Mouse (Mus musculus): Measurements from ENCODE around the gene Gm49711. TPM values are rescaled to one million over a fixed set of nuclear protein-coding genes. Genes with fewer than 3 reads are reported as not detected.

Gm49711 gene
- polyA plus RNA-seq, 1 experiment from 2014 or later = 0.32 TPM

- H3K4me2 ChIP-seq (replicated peaks; ENCODE audit: low read depth, low read length) = no peak overlapping the region
- 93% methylated on average over 1 of the region's 1 CpGs for WGBS
- ATAC-seq (ENCODE audit: low FRiP score, low TSS enrichment) = no peak
- no peaks in the 10 kb centered on the region for H3K27me3 ChIP-seq (ENCODE audit: control insufficient read depth, insufficient read depth, low read length)
- no peaks in the 10 kb centered on the region for H3K4me1 ChIP-seq (ENCODE audit: control insufficient read depth, insufficient read depth, low read length)
- H3K4me3 ChIP-seq (ENCODE audit: low read length) = no peak overlapping the region
- H3K9ac ChIP-seq (ENCODE audit: low read depth, low read length) = no peak overlapping the region
- no peaks in the 10 kb centered on the region for H3K9me3 ChIP-seq (ENCODE audit: control insufficient read depth, low read length)
- no peak overlapping the region for H3K27ac ChIP-seq (ENCODE audit: low read depth, low read length)
- no peaks in the 10 kb centered on the region for H3K36me3 ChIP-seq (ENCODE audit: control insufficient read depth, insufficient read depth, low read length)
Measured at GRCm38 (mm10) chr16:92176052-92176451, 117.9 kb downstream of the Gm49711 start.

GRCm38 (mm10) chr16:92177718-92178117, 119.6 kb downstream of the Gm49711 start:
- no peaks in the 10 kb centered on the region for H3K9me3 ChIP-seq (ENCODE audit: control insufficient read depth, low read length)
- 96% methylated on average over 1 of the region's 1 CpGs for WGBS
- ATAC-seq (ENCODE audit: low FRiP score, low TSS enrichment) = no peak
- H3K27ac ChIP-seq (ENCODE audit: low read depth, low read length) = no peak overlapping the region
- H3K36me3 ChIP-seq (ENCODE audit: control insufficient read depth, insufficient read depth, low read length) = no peaks in the 10 kb centered on the region
- H3K4me3 ChIP-seq (ENCODE audit: low read length) = no peak overlapping the region
- H3K27me3 ChIP-seq (ENCODE audit: control insufficient read depth, insufficient read depth, low read length) = no peaks in the 10 kb centered on the region
- H3K9ac ChIP-seq (ENCODE audit: low read depth, low read length) = no peak overlapping the region
- H3K4me1 ChIP-seq (ENCODE audit: control insufficient read depth, insufficient read depth, low read length) = no peaks in the 10 kb centered on the region
- no peak overlapping the region for H3K4me2 ChIP-seq (replicated peaks; ENCODE audit: low read depth, low read length)

GRCm38 (mm10) chr16:92179306-92179705, 121.2 kb downstream of the Gm49711 start:
- H3K27me3 ChIP-seq (ENCODE audit: control insufficient read depth, insufficient read depth, low read length) = no peaks in the 10 kb centered on the region
- no peak overlapping the region for H3K27ac ChIP-seq (ENCODE audit: low read depth, low read length)
- ATAC-seq (ENCODE audit: low FRiP score, low TSS enrichment) = no peak
- WGBS = 59% methylated on average over 8 of the region's 8 CpGs
- H3K4me3 ChIP-seq (ENCODE audit: low read length) = no peak overlapping the region
- H3K36me3 ChIP-seq (ENCODE audit: control insufficient read depth, insufficient read depth, low read length) = no peaks in the 10 kb centered on the region
- H3K9ac ChIP-seq (ENCODE audit: low read depth, low read length) = no peak overlapping the region
- H3K4me2 ChIP-seq (replicated peaks; ENCODE audit: low read depth, low read length) = no peak overlapping the region
- no peaks in the 10 kb centered on the region; the same call in 1 of the 2 replicates for H3K4me1 ChIP-seq (ENCODE audit: control insufficient read depth, insufficient read depth, low read length)
- H3K9me3 ChIP-seq (ENCODE audit: control insufficient read depth, low read length) = no peaks in the 10 kb centered on the region

- no peak overlapping the region for H3K4me3 ChIP-seq (ENCODE audit: low read length)
- H3K9ac ChIP-seq (ENCODE audit: low read depth, low read length) = no peak overlapping the region
- H3K4me2 ChIP-seq (replicated peaks; ENCODE audit: low read depth, low read length) = no peak overlapping the region
- no peaks in the 10 kb centered on the region for H3K27me3 ChIP-seq (ENCODE audit: control insufficient read depth, insufficient read depth, low read length)
- no peak overlapping the region for H3K27ac ChIP-seq (ENCODE audit: low read depth, low read length)
- 53% methylated on average over 4 of the region's 4 CpGs for WGBS
- no peaks in the 10 kb centered on the region for H3K9me3 ChIP-seq (ENCODE audit: control insufficient read depth, low read length)
- no peak for ATAC-seq (ENCODE audit: low FRiP score, low TSS enrichment)
- no peaks in the 10 kb centered on the region for H3K36me3 ChIP-seq (ENCODE audit: control insufficient read depth, insufficient read depth, low read length)
- no peaks in the 10 kb centered on the region; the same call in 1 of the 2 replicates for H3K4me1 ChIP-seq (ENCODE audit: control insufficient read depth, insufficient read depth, low read length)
Measured at GRCm38 (mm10) chr16:92183477-92183876, 125.4 kb downstream of the Gm49711 start.

GRCm38 (mm10) chr16:92190603-92191002, 132.5 kb downstream of the Gm49711 start:
- Histone ChIP-seq H3K9ac (ENCODE audit: low read depth, low read length) (no peak overlapping the region), H3K4me2 (replicated peaks; ENCODE audit: low read depth, low read length) (no peak overlapping the region), H3K27ac (ENCODE audit: low read depth, low read length) (no peak overlapping the region), H3K4me3 (ENCODE audit: low read length) (no peak overlapping the region), H3K9me3 (ENCODE audit: control insufficient read depth, low read length) (no peaks in the 10 kb centered on the region; the same call in 1 of the 2 replicates), H3K4me1 (ENCODE audit: control insufficient read depth, insufficient read depth, low read length) (no peaks in the 10 kb centered on the region), H3K27me3 (ENCODE audit: control insufficient read depth, insufficient read depth, low read length) (no peaks in the 10 kb centered on the region), H3K36me3 (ENCODE audit: control insufficient read depth, insufficient read depth, low read length) (no peaks in the 10 kb centered on the region)
- no peak for ATAC-seq (ENCODE audit: low FRiP score, low TSS enrichment)

GRCm38 (mm10) chr16:92195094-92195493, 137.0 kb downstream of the Gm49711 start:
- no peak overlapping the region for H3K4me2 ChIP-seq (replicated peaks; ENCODE audit: low read depth, low read length)
- ATAC-seq (ENCODE audit: low FRiP score, low TSS enrichment) = no peak
- no peak overlapping the region for H3K4me3 ChIP-seq (ENCODE audit: low read length)
- no peaks in the 10 kb centered on the region; the same call in 1 of the 2 replicates for H3K9me3 ChIP-seq (ENCODE audit: control insufficient read depth, low read length)
- no peak overlapping the region for H3K9ac ChIP-seq (ENCODE audit: low read depth, low read length)
- H3K27me3 ChIP-seq (ENCODE audit: control insufficient read depth, insufficient read depth, low read length) = no peaks in the 10 kb centered on the region
- H3K4me1 ChIP-seq (ENCODE audit: control insufficient read depth, insufficient read depth, low read length) = 0 out of 2 replicates have a peak, but pooled peaks cover 2% of the 10 kb centered on the region
- no peaks in the 10 kb centered on the region for H3K36me3 ChIP-seq (ENCODE audit: control insufficient read depth, insufficient read depth, low read length)
- WGBS = 75% methylated on average over 6 of the region's 6 CpGs
- H3K27ac ChIP-seq (ENCODE audit: low read depth, low read length) = no peak overlapping the region

GRCm38 (mm10) chr16:92196741-92197331, 138.7 kb downstream of the Gm49711 start:
- Histone ChIP-seq H3K4me1 (ENCODE audit: control insufficient read depth, insufficient read depth, low read length) (0 out of 2 replicates have a peak, but pooled peaks cover 2% of the 10 kb centered on the region), H3K36me3 (ENCODE audit: control insufficient read depth, insufficient read depth, low read length) (no peaks in the 10 kb centered on the region), H3K4me3 (ENCODE audit: low read length) (no peak overlapping the region), H3K27ac (ENCODE audit: low read depth, low read length) (no peak overlapping the region), H3K9ac (ENCODE audit: low read depth, low read length) (no peak overlapping the region), H3K27me3 (ENCODE audit: control insufficient read depth, insufficient read depth, low read length) (no peaks in the 10 kb centered on the region), H3K9me3 (ENCODE audit: control insufficient read depth, low read length) (no peaks in the 10 kb centered on the region; the same call in 1 of the 2 replicates), H3K4me2 (replicated peaks; ENCODE audit: low read depth, low read length) (no peak overlapping the region)
- 62% methylated on average over 8 of the region's 8 CpGs for WGBS
- ATAC-seq (ENCODE audit: low FRiP score, low TSS enrichment) = no peak

- no peak overlapping the region for H3K9ac ChIP-seq (ENCODE audit: low read depth, low read length)
- no peaks in the 10 kb centered on the region for H3K27me3 ChIP-seq (ENCODE audit: control insufficient read depth, insufficient read depth, low read length)
- H3K36me3 ChIP-seq (ENCODE audit: control insufficient read depth, insufficient read depth, low read length) = no peaks in the 10 kb centered on the region
- H3K9me3 ChIP-seq (ENCODE audit: control insufficient read depth, low read length) = no peaks in the 10 kb centered on the region
- H3K4me1 ChIP-seq (ENCODE audit: control insufficient read depth, insufficient read depth, low read length) = 0 out of 2 replicates have a peak, but pooled peaks cover 2% of the 10 kb centered on the region
- H3K4me3 ChIP-seq (ENCODE audit: low read length) = no peak overlapping the region
- 75% methylated on average over 7 of the region's 7 CpGs for WGBS
- no peak for ATAC-seq (ENCODE audit: low FRiP score, low TSS enrichment)
- H3K4me2 ChIP-seq (replicated peaks; ENCODE audit: low read depth, low read length) = no peak overlapping the region
- H3K27ac ChIP-seq (ENCODE audit: low read depth, low read length) = no peak overlapping the region
Measured at GRCm38 (mm10) chr16:92200615-92201014, 142.5 kb downstream of the Gm49711 start.

GRCm38 (mm10) chr16:92203599-92203998, 145.5 kb downstream of the Gm49711 start:
- Histone ChIP-seq H3K4me1 (ENCODE audit: control insufficient read depth, insufficient read depth, low read length) (no peaks in the 10 kb centered on the region), H3K4me3 (ENCODE audit: low read length) (no peak overlapping the region), H3K27me3 (ENCODE audit: control insufficient read depth, insufficient read depth, low read length) (no peaks in the 10 kb centered on the region), H3K9me3 (ENCODE audit: control insufficient read depth, low read length) (no peaks in the 10 kb centered on the region), H3K4me2 (replicated peaks; ENCODE audit: low read depth, low read length) (no peak overlapping the region), H3K36me3 (ENCODE audit: control insufficient read depth, insufficient read depth, low read length) (no peaks in the 10 kb centered on the region), H3K27ac (ENCODE audit: low read depth, low read length) (no peak overlapping the region), H3K9ac (ENCODE audit: low read depth, low read length) (no peak overlapping the region)
- ATAC-seq (ENCODE audit: low FRiP score, low TSS enrichment) = no peak
- 85% methylated on average over 8 of the region's 8 CpGs for WGBS

All from kidney, embryonic 14.5 days (tissue).